ENCODE assay signal across 10 mouse cellular contexts in the genomic region with DNA sequence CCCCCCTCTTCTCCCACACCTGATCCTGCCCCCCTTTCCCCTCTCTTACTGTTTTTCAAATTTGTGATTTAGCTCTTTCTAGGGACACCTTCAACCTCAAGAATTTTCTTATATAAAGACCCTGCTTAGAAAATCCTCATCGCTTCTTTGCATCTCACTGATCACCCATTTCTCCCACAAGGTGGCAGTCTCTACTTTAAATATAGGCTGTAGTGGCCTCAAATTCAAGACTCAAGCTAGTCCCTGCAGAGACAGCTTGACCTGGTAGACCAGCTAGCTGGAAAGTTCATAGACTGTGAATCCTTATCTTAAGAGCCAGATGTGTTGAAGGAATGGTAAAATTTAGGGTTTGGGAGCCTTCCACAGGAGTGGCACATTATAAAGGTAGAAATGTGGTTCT. TPM values are rescaled to one million over a fixed set of nuclear protein-coding genes. Genes with fewer than 3 reads are reported as not detected.
A peak's percentile ranks its signal among the peaks of the same experiment; 100 is the strongest.
DNase-seq lines count a peak whose midpoint lies in the region; ATAC-seq and TF ChIP-seq lines count a peak whose summit lies in the region.
"Had no signal": no experiment of that assay in that cellular context is flagged by ENCODE, and none has a peak within 500 bp of the region (broad histone marks: within the 10 kb centered on the region; RNA-seq: fewer than 3 reads in every experiment).

No protein-coding gene starts in this region.

- TF ChIP-seq CTCF in left cerebral cortex, adult 2 months (IDR thresholded peaks at IDR 0.05), result peak; percentile 74
- peak; percentile 68 for TF ChIP-seq CTCF in lung, postnatal 0 days (IDR thresholded peaks at IDR 0.05)

- H3K9ac ChIP-seq in lung, postnatal 0 days (replicated peaks; ENCODE audit: low read depth), result no peak overlapping the region
- H3K9ac ChIP-seq: embryonic facial prominence, embryonic 15.5 days; limb, embryonic 15.5 days had no signal

- H3K4me2 ChIP-seq in lung, postnatal 0 days (replicated peaks; ENCODE audit: low read depth, low read length), result no peak overlapping the region
- H3K4me2 ChIP-seq: embryonic facial prominence, embryonic 15.5 days; limb, embryonic 15.5 days had no signal

- ATAC-seq in granulocyte monocyte progenitor cell, adult 5-6 weeks (replicated peaks; ENCODE audit: poor library complexity, severe bottlenecking), result peak; percentile 78
- peak; percentile 57 for ATAC-seq in lung, postnatal 0 days

- no peak overlapping the region for H3K4me3 ChIP-seq in left cerebral cortex, adult 2 months
- no peak overlapping the region for H3K4me3 ChIP-seq in lung, postnatal 0 days (ENCODE audit: low read depth, low read length)
- H3K4me3 ChIP-seq: embryonic facial prominence, embryonic 15.5 days; limb, embryonic 15.5 days had no signal

- no peaks in the 10 kb centered on the region for H3K27me3 ChIP-seq in lung, postnatal 0 days (replicated peaks; ENCODE audit: insufficient read depth, low read length)
- H3K27me3 ChIP-seq: embryonic facial prominence, embryonic 15.5 days had no signal

- TF ChIP-seq EP300 in lung, postnatal 0 days (IDR thresholded peaks at IDR 0.05), result no peak

- no peaks in the 10 kb centered on the region for H3K4me1 ChIP-seq in lung, postnatal 0 days (ENCODE audit: insufficient read depth, low read depth, low read length)
- H3K4me1 ChIP-seq: embryonic facial prominence, embryonic 15.5 days; limb, embryonic 15.5 days had no signal

- DNase-seq in adrenal gland, postnatal 10 days, result peak; percentile 41
- DNase-seq in adrenal gland, postnatal 25 days, result no peak
- peak; percentile 29 to 38 for DNase-seq in left cerebral cortex, adult 2 months (ENCODE audit: extremely low spot score in 1 of 2, low spot score in 2 of 2)
- DNase-seq in left cerebral cortex, adult 11 months (ENCODE audit: low spot score), result no peak
- DNase-seq in MN1 (ENCODE audit: low spot score), result peak; percentile 56
- DNase-seq in lung, postnatal 0 days (ENCODE audit: low spot score), result peak; percentile 77
- no peak for DNase-seq in gastrocnemius, postnatal 10 days

- intact Hi-C loops in left cerebral cortex, adult 2 months (cut with DNase I), result loop anchor here (5.0 to 10.0 kb wide), 5 partner anchors 50 to 1542 kb away; no protein-coding TSS in a partner anchor

- H3K36me3 ChIP-seq in lung, postnatal 0 days (ENCODE audit: insufficient read depth, low read length), result no peaks in the 10 kb centered on the region
- H3K36me3 ChIP-seq: embryonic facial prominence, embryonic 15.5 days; limb, embryonic 15.5 days had no signal

- H3K27ac ChIP-seq in left cerebral cortex, adult 2 months, result no peak overlapping the region
- H3K27ac ChIP-seq in lung, postnatal 0 days (ENCODE audit: low read length), result no peak overlapping the region
- H3K27ac ChIP-seq: embryonic facial prominence, embryonic 15.5 days; limb, embryonic 15.5 days had no signal

- no peaks in the 10 kb centered on the region for H3K9me3 ChIP-seq in lung, postnatal 0 days (ENCODE audit: low read length)
- H3K9me3 ChIP-seq: embryonic facial prominence, embryonic 15.5 days; limb, embryonic 15.5 days had no signal

- 22% methylated on average over 1 of the region's 1 CpGs for WGBS in lung, postnatal 0 days

RNA-seq across cellular contexts. Expression of a gene that starts 20.6 kb away (rescaled TPM):
- 10 to 100 TPM; 12.7 to 13.6 TPM for total RNA-seq in adrenal gland, postnatal 10 days (2021)
- total RNA-seq in adrenal gland, postnatal 25 days (2021), result 11.4 and 18.9 TPM in 2 replicates
- total RNA-seq in left cerebral cortex, adult 2 months (2021), result 10 to 100 TPM in 1 of 2 experiments, 1 to 10 TPM in 1; 9.8 to 11.0 TPM
- total RNA-seq in granulocyte monocyte progenitor cell, adult 5-6 weeks (2014; fragmentation: Nextera tagmentation), result 3.5 and 8.0 TPM in 2 replicates
- total RNA-seq in granulocyte monocyte progenitor cell, adult 5-6 weeks (2017), result 13.4 and 14.1 TPM in 2 replicates
- not detected in 2 replicates for polyA plus RNA-seq in lung, postnatal 0 days (2015; fragmentation: Nextera tagmentation; extraction: Ambion mirVana)
- total RNA-seq in gastrocnemius, postnatal 10 days (2021), result 10 to 100 TPM in 1 of 2 experiments, 1 to 10 TPM in 1; 8.6 to 11.1 TPM
- polyA plus RNA-seq: embryonic facial prominence, embryonic 15.5 days had no signal

RNA-seq across cellular contexts. Expression of a gene that starts 24.0 kb away (rescaled TPM):
- total RNA-seq in adrenal gland, postnatal 10 days (2021), result 10 to 100 TPM; 17.4 to 19.9 TPM
- total RNA-seq in adrenal gland, postnatal 25 days (2021), result 10.8 and 16.5 TPM in 2 replicates
- total RNA-seq in left cerebral cortex, adult 2 months (2021), result 1 to 10 TPM; 1.2 to 2.2 TPM
- total RNA-seq in granulocyte monocyte progenitor cell, adult 5-6 weeks (2014; fragmentation: Nextera tagmentation), result not detected in 2 replicates
- 0.26 TPM in 1 of 2 replicates, not detected in the other for total RNA-seq in granulocyte monocyte progenitor cell, adult 5-6 weeks (2017)
- 33.0 and 42.2 TPM in 2 replicates for polyA plus RNA-seq in lung, postnatal 0 days (2015; fragmentation: Nextera tagmentation; extraction: Ambion mirVana)
- 1 to 10 TPM; 5.6 to 7.6 TPM for total RNA-seq in gastrocnemius, postnatal 10 days (2021)

Comparison
In these comparisons a context has a peak if more than half of its experiments do, and no peak if none do; other contexts are left out.
1. DNase-seq: peak in adrenal gland, postnatal 10 days (single experiment), left cerebral cortex, adult 2 months (2 of 2), MN1 (single experiment) and lung, postnatal 0 days (single experiment); none in adrenal gland, postnatal 25 days (single experiment), left cerebral cortex, adult 11 months (single experiment) and gastrocnemius, postnatal 10 days (single experiment).